Mouse (Mus musculus) embryonic facial prominence, embryonic 15.5 days (tissue): ENCODE data around the gene Prrt4. TPM values are rescaled to one million over a fixed set of nuclear protein-coding genes. Genes with fewer than 3 reads are reported as not detected.
"Not testable (repeated sequence)": the region's sequence is repeated elsewhere in the genome, so short reads cannot be mapped to it uniquely, and the experiment has no call there.

Experiments
- ATAC-seq: fragments of 200-750 bp; cut with Nextera tagmentation; 2 replicates; pipeline ENCODE4 v1.8.0; 2017; ENCODE audit warnings: low read depth, moderate TSS enrichment; ENCODE audit not compliant: insufficient number of reproducible peaks, low FRiP score, low TSS enrichment
- H3K27ac ChIP-seq: fragments of 300-500 bp; sonication (generic); replicated peaks from 2 replicates; pipeline ENCODE4 v1.5.1; 2015; ENCODE audit warnings: mild to moderate bottlenecking, inconsistent platforms
- H3K27me3 ChIP-seq: fragments of 300-500 bp; sonication (generic); 2 replicates; pipeline ENCODE4 v1.6.1; 2015; ENCODE audit warnings: inconsistent platforms
- H3K36me3 ChIP-seq: fragments of 300-500 bp; sonication (generic); 2 replicates; pipeline ENCODE4 v1.6.1; 2015; ENCODE audit warnings: mild to moderate bottlenecking, inconsistent platforms
- H3K4me1 ChIP-seq: fragments of 300-500 bp; sonication (generic); 2 replicates; pipeline ENCODE4 v1.6.1; 2015; ENCODE audit warnings: inconsistent platforms
- H3K4me2 ChIP-seq: fragments of 300-500 bp; sonication (generic); replicated peaks from 2 replicates; pipeline ENCODE4 v1.6.1; 2015; ENCODE audit warnings: mild to moderate bottlenecking, inconsistent platforms
- H3K4me3 ChIP-seq: fragments of 300-500 bp; sonication (generic); replicated peaks from 2 replicates; pipeline ENCODE4 v1.5.1; 2015; ENCODE audit warnings: mild to moderate bottlenecking, inconsistent platforms
- H3K9ac ChIP-seq: fragments of 300-500 bp; sonication (generic); 2 replicates; pipeline ENCODE4 v1.6.1; 2015; ENCODE audit warnings: inconsistent platforms
- H3K9me3 ChIP-seq: fragments of 300-500 bp; sonication (generic); replicated peaks from 2 replicates; pipeline ENCODE4 v1.6.1; 2016; ENCODE audit warnings: inconsistent platforms
- WGBS: fragments of 180-500 bp; shearing (Covaris S2); methylation state at CpG from one replicate; pipeline ENCODE4 v1.1.7; 2015; 5-methylcytosine and 5-hydroxymethylcytosine counted together
- polyA plus RNA-seq: library from polyadenylated mRNA; unstranded; fragments of >200 nt; fragmentation: Nextera tagmentation; extraction: Ambion mirVana; gene quantifications from 2 replicates; pipeline ENCODE4 v1.2.1, GENCODE M21; 2015

Prrt4 gene
- polyA plus RNA-seq: 0.59 and 0.79 TPM in 2 replicates

DNA sequence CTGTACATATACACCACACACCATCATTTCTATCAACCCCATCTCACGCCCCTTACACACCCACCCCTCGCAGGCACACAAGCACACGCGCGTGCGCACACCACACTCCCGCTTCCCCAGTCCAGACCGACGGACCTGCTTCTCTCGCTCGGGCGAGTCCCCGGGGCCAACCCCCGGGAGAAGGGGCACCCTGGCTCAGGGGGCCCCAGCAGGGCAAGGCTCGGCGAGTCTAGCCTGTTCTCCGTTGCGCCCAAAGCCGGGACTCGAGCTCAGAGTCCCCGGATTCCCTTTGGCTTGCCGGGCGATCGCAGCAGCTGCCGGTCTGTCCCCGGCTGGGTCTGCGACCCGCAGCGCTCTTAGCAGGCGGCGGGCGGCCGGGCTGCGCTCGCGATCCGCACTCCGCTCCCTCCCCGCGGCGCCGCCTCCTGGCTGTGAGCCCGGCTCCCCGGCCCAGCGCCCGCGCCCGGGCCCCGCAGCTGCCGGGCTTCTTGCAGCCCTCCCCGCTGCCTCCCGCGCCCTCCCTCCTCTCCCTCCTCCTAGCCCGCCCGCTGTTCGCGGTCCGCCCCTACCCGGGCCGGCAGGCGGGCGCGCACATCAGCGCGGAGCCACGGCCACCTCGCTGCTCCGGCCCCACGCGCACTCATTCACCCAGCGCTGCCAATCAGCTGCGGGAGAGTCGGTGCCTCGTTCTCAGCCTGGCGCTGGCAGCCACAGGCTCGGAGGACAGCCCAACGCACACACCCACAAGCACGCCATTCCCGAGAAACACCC lies at the start of gene Prrt4:
Gene Prrt4 (minus strand): TSS at position 697 of the 771 bp plus-strand sequence.
- peak within 1 kb of the TSS; percentile 96 for H3K4me2 ChIP-seq
- under 1% methylated on average over 58 of the region's 79 CpGs for WGBS
- no peaks in the 10 kb centered on the region for H3K36me3 ChIP-seq
- peak; percentile 77 for ATAC-seq
- peak within 1 kb of the TSS; percentile 45 for H3K9ac ChIP-seq
- H3K27ac ChIP-seq: no peak within 1 kb of the TSS
- no peaks in the 10 kb centered on the region for H3K9me3 ChIP-seq
- peaks cover 37% of the 10 kb centered on the region for H3K27me3 ChIP-seq
- peak within 1 kb of the TSS; percentile 61 for H3K4me3 ChIP-seq
- peaks cover 12% of the 10 kb centered on the region for H3K4me1 ChIP-seq

- H3K9me3 ChIP-seq, H3K36me3 ChIP-seq, ATAC-seq, H3K4me3 ChIP-seq, H3K9ac ChIP-seq, H3K4me2 ChIP-seq, H3K27ac ChIP-seq: not testable (repeated sequence)
- WGBS: 77% methylated on average over 3 of the region's 3 CpGs
- peaks cover 18% of the 10 kb centered on the region for H3K4me1 ChIP-seq
- H3K27me3 ChIP-seq: peaks cover 20% of the 10 kb centered on the region
Observed at GRCm38 (mm10) chr6:29217717-29218116, 38.3 kb upstream of the Prrt4 start.

- ATAC-seq: peak; percentile 82
- Histone ChIP-seq H3K9ac (peak within 1 kb of the TSS; percentile 39), H3K27ac (no peak within 1 kb of the TSS), H3K4me3 (peak within 1 kb of the TSS; percentile 62), H3K36me3 (no peaks in the 10 kb centered on the region), H3K9me3 (no peaks in the 10 kb centered on the region), H3K4me1 (peaks cover 30% of the 10 kb centered on the region), H3K4me2 (peak within 1 kb of the TSS; percentile 95), H3K27me3 (peaks cover 20% of the 10 kb centered on the region)
- under 1% methylated on average over 55 of the region's 56 CpGs for WGBS
Observed at GRCm38 (mm10) chr6:29215881-29216501, 36.6 kb upstream of the Prrt4 start, which contains the start of gene Impdh1. TSS of gene Impdh1 (minus strand) at chr6:29216364.

DNA sequence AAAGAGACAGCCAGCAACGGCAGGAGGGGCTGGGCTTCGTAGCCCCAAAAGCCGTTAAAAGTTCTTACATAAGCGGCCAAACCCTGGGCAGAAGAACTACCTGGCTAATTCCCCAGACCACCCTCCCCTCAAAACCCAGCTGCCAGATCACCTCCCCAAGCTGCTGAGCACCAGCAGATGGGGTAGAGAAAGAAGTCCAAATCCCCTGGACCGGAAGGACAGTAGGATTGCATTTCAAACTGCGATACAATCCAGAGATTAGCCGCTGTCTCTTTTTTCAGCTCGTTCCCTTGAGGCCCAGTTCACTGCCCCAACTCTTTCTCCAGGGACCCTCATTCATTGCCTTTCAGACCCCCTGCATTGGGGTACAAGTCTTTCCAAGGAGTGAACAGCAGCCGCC lies 35.8 kb upstream of the Prrt4 start:
- no peak for ATAC-seq
- Histone ChIP-seq H3K27ac (no peak overlapping the region), H3K27me3 (peaks cover 20% of the 10 kb centered on the region), H3K4me1 (peaks cover 36% of the 10 kb centered on the region), H3K4me2 (peak overlapping the region; percentile 95), H3K9me3 (no peaks in the 10 kb centered on the region), H3K4me3 (peak overlapping the region; percentile 62), H3K36me3 (no peaks in the 10 kb centered on the region), H3K9ac (no peak overlapping the region)
- 10% methylated on average over 9 of the region's 9 CpGs for WGBS

- H3K4me2 ChIP-seq: peak overlapping the region; percentile 95
- no peak for ATAC-seq
- no peak overlapping the region for H3K9ac ChIP-seq
- WGBS: 35% methylated on average over 5 of the region's 5 CpGs
- H3K9me3 ChIP-seq: no peaks in the 10 kb centered on the region
- H3K27me3 ChIP-seq: peaks cover 20% of the 10 kb centered on the region
- peaks cover 41% of the 10 kb centered on the region for H3K4me1 ChIP-seq
- H3K36me3 ChIP-seq: no peaks in the 10 kb centered on the region
- H3K4me3 ChIP-seq: no peak overlapping the region
- H3K27ac ChIP-seq: no peak overlapping the region
Observed at GRCm38 (mm10) chr6:29214776-29215175, 35.4 kb upstream of the Prrt4 start.

DNA sequence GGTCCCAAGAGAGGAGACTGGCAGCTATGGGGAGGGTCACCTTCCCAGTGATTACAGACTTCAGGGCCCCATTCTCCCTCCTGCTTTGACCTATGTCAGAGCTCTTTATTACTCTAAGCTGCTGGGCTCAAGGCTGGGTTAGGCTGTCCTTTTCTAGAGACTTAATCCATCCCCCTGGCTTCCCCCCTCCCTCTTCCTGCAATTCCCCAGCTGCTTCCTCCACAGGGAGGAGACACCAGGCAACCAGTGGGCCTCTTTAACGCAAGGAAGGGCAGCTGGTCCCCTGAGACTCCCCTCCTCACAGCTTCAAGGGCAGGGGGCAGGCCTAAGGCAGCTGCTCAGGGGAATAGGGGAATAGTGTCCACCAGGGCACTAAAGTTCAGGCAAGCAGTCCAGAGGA lies 34.9 kb upstream of the Prrt4 start:
- Histone ChIP-seq H3K4me3 (no peak overlapping the region), H3K36me3 (no peaks in the 10 kb centered on the region), H3K27ac (no peak overlapping the region), H3K4me2 (no peak overlapping the region), H3K9me3 (no peaks in the 10 kb centered on the region), H3K27me3 (peaks cover 20% of the 10 kb centered on the region), H3K9ac (no peak overlapping the region), H3K4me1 (peaks cover 43% of the 10 kb centered on the region)
- ATAC-seq: no peak
- 14% methylated on average over 1 of the region's 1 CpGs for WGBS

GRCm38 (mm10) chr6:29213436-29213835 lies 34.1 kb upstream of the Prrt4 start:
- no peak overlapping the region for H3K4me2 ChIP-seq
- peaks cover 43% of the 10 kb centered on the region for H3K4me1 ChIP-seq
- no peak overlapping the region for H3K4me3 ChIP-seq
- 58% methylated on average over 5 of the region's 5 CpGs for WGBS
- H3K9ac ChIP-seq: no peak overlapping the region
- H3K36me3 ChIP-seq: no peaks in the 10 kb centered on the region
- H3K27ac ChIP-seq: no peak overlapping the region
- H3K27me3 ChIP-seq: peaks cover 20% of the 10 kb centered on the region
- no peak for ATAC-seq
- H3K9me3 ChIP-seq: no peaks in the 10 kb centered on the region

DNA sequence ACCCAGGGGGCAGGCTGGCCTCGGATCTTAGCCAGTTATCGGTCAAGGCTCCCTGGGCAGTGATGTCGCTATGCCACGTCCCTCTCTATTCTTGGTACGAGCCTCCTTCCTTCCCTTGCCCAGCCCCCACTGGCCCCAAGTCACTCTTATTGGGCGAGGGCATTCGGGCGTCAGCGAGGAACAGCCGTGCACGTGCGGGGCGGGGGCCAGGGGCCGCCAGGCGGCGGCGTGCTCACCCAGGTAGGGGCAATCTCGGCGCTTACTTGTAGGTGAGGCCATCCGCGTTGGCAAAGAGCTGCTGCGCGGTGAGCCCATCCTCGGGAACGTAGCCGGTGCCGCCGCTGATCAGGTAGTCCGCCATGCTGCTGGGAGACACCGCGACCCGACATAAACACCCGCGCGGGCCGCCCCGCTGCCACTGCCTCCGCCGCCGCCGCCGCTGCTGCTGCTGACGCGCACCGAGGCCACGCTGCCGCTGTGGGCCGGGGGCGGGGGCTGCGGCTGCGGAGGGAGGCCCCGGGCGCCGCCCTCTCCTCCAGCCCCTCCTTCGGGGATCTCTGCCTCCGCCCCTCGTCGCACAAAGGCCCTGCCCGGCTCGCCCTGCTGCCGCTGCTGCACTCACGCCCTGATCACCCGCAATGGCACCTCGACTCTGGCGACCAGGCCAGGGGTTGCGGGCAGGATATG lies 32.6 kb upstream of the Prrt4 start:
- H3K27ac ChIP-seq: peak overlapping the region; percentile 79
- H3K4me2 ChIP-seq: peak overlapping the region; percentile 91
- ATAC-seq: peak; percentile 85
- peak overlapping the region; percentile 63 for H3K9ac ChIP-seq
- H3K4me3 ChIP-seq: peak overlapping the region; percentile 76
- no peaks in the 10 kb centered on the region for H3K9me3 ChIP-seq
- under 1% methylated on average over 62 of the region's 66 CpGs for WGBS
- H3K4me1 ChIP-seq: peaks cover 43% of the 10 kb centered on the region
- H3K36me3 ChIP-seq: peaks cover 1% of the 10 kb centered on the region; the same call in 1 of the 2 replicates
- H3K27me3 ChIP-seq: peaks cover 20% of the 10 kb centered on the region

DNA sequence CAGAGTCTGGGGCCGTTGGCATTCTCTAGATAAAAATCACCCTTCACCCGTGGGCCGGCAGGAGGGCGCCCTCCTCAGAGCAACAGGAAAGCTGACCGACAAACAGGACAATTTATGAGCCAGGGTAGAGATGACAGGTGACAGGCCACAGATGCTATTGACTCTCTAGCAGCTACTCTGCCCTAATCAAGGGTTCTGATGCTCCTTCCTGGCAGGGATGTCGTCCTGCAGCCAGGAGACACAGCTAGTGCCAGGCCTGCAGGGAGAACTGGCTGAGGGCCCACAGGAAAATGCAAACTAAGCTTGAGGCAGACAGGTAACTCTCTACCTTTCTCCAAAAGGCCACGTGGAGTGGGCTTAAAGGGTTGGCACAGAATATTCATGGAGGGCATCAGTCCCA lies 31.8 kb upstream of the Prrt4 start:
- peak overlapping the region; percentile 91 for H3K4me2 ChIP-seq
- WGBS: 29% methylated on average over 7 of the region's 7 CpGs
- ATAC-seq: no peak
- H3K27ac ChIP-seq: peak overlapping the region; percentile 79; the same call in 1 of the 2 replicates
- H3K9ac ChIP-seq: peak overlapping the region; percentile 63
- H3K9me3 ChIP-seq: no peaks in the 10 kb centered on the region
- H3K27me3 ChIP-seq: peaks cover 20% of the 10 kb centered on the region
- H3K4me1 ChIP-seq: peaks cover 39% of the 10 kb centered on the region
- H3K36me3 ChIP-seq: peaks cover 9% of the 10 kb centered on the region
- H3K4me3 ChIP-seq: peak overlapping the region; percentile 76

GRCm38 (mm10) chr6:29210231-29210936 lies 31.0 kb upstream of the Prrt4 start:
- H3K4me1 ChIP-seq: peaks cover 37% of the 10 kb centered on the region
- H3K9me3 ChIP-seq: no peaks in the 10 kb centered on the region
- peaks cover 13% of the 10 kb centered on the region for H3K36me3 ChIP-seq
- H3K9ac ChIP-seq: no peak overlapping the region
- 78% methylated on average over 9 of the region's 9 CpGs for WGBS
- H3K27ac ChIP-seq: no peak overlapping the region
- no peak overlapping the region; the same call in 1 of the 2 replicates for H3K4me3 ChIP-seq
- peaks cover 18% of the 10 kb centered on the region for H3K27me3 ChIP-seq
- no peak for ATAC-seq
- no peak overlapping the region for H3K4me2 ChIP-seq
